Mouse (Mus musculus) liver, embryonic 14.5 days (tissue): ENCODE results near the gene Atp4b.

Source experiments
- CTCF ChIP-seq: IDR thresholded peaks from 2 replicates; pipeline ENCODE4 v1.5.1; 2016; ENCODE audit warnings: antibody characterized with exemption, low read depth, control low read depth
- EP300 ChIP-seq: IDR thresholded peaks from 2 replicates; pipeline ENCODE4 v1.6.1; 2016; ENCODE audit warnings: antibody characterized with exemption, low read depth

GRCm38 (mm10) chr8:13428156-13428555 lies 31.5 kb upstream of the Atp4b start:
- no peak for TF ChIP-seq CTCF
- no peak for TF ChIP-seq EP300
